Mouse (Mus musculus) erythroblast, adult 5-6 weeks (primary cell): ENCODE data around the gene Sptssa. TPM values are rescaled to one million over a fixed set of nuclear protein-coding genes. Genes with fewer than 3 reads are reported as not detected.
"Not testable (repeated sequence)": the region's sequence is repeated elsewhere in the genome, so short reads cannot be mapped to it uniquely, and the experiment has no call there.

Experiments used
- ATAC-seq: replicated peaks from 2 replicates; pipeline ENCODE4 v1.8.0; 2016; ENCODE audit warnings: moderate number of reproducible peaks, mild to moderate bottlenecking, moderate TSS enrichment, inconsistent platforms; ENCODE audit not compliant: poor library complexity, low FRiP score, severe bottlenecking
- total RNA-seq, 2 experiments: library from RNA; stranded (forward) in 1 of 2; stranded (reverse) in 1 of 2; fragments of 150-400 nt in 1 of 2; fragments of 200-764, 138-1000 nt in 1 of 2; gene quantifications; 2 replicates each; pipeline versions ENCODE4 v1.2.3 to v1.2.4; 2015 to 2017; ENCODE audit warnings: low replicate concordance in 2 of 2

The Sptssa gene
- total RNA-seq (2015; ENCODE audit: low replicate concordance), result 42.0 and 44.8 TPM in 2 replicates
- total RNA-seq (2017; ENCODE audit: low replicate concordance), result 23.0 and 27.3 TPM in 2 replicates

DNA sequence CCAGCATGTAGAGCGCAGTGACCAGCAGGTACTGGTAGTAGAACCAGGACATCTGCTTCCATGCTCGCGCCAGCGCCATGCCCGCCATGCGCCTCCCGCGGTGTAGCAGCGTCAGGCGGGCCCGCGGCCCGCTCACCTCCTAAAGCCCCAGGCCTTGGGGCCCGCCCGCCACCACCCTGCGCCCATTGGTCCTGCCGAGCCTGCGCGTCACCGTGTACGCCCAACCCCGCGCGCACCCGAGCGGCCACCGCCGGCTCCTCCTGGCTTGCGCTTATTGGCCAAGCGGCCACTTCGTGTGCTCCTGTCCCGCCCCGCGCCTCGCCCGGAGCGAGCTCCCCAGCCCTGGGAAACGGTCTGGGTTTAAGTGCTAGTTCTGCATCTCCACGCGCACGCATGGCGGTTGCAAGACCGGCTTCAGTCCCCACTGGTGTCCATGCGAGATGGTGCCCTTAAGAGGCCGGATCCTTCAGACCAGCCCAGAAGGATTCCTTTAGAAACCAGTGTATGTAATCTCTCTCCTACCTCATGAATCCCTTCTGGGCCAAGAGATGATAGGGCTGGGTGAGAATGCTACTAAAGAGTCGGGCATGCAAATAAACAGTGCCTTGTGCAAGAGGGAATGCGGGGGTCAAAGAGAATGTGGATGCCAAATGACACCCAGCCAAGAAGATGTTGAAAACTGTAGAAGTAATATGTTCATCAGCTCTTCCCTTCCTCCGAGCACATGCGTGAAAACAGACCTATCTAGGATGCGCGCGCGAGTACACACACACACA, at the start of gene Sptssa:
Sptssa (minus strand) TSS at position 178 of the 776 bp plus-strand sequence.
- ATAC-seq, result peak; percentile 98

GRCm38 (mm10) chr12:54699394-54699793, 43.0 kb upstream of the Sptssa start:
- ATAC-seq, result no peak

DNA sequence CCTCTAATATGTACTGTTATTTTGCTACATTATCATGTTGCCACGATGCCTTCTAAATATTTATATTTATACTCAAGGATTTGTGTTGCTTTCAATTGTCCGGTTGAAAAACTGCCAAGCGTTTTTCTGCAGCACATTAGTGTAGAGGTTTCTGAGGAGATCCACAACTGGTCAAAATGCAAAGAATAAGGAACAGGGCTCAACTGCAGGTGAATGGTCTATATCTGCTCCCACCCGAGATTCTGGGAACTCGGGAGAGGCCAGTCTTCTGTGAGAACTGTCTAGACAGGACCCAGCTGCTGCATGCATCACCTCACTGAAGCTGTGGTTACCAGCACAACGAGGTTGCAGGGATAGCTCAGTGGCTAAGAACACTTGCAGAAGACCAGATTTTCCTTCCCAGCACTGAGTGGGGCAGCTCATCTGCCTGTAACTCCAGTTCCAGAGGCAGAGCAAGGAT, 41.4 kb upstream of the Sptssa start:
- ATAC-seq, result no peak

DNA sequence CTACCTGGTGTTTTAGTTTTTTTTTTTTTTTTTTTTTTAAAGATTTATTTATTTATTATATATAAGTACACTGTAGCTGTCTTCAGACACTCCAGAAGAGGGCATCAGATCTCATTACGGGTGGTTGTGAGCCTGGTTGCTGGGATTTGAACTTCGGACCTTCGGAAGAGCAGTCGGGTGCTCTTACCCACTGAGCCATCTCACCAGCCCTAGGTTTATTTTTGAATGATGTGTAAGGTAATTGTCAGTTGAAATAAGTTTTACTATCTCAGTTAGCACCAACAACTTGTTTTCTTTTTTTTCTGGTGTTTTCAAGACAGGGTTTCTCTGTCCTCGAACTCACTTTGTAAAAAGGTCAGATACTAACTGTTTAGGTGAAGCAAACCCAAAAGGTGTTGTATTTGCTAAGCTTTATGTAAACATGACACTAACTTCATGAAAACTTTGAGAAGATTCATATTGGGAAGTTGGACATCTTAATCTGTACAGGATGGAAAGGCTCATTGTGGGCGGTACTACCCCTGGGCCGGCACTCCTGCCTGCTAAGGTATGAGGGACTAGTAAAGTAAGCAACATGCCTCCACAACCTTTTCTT, 40.7 kb upstream of the Sptssa start:
- ATAC-seq, result no peak

DNA sequence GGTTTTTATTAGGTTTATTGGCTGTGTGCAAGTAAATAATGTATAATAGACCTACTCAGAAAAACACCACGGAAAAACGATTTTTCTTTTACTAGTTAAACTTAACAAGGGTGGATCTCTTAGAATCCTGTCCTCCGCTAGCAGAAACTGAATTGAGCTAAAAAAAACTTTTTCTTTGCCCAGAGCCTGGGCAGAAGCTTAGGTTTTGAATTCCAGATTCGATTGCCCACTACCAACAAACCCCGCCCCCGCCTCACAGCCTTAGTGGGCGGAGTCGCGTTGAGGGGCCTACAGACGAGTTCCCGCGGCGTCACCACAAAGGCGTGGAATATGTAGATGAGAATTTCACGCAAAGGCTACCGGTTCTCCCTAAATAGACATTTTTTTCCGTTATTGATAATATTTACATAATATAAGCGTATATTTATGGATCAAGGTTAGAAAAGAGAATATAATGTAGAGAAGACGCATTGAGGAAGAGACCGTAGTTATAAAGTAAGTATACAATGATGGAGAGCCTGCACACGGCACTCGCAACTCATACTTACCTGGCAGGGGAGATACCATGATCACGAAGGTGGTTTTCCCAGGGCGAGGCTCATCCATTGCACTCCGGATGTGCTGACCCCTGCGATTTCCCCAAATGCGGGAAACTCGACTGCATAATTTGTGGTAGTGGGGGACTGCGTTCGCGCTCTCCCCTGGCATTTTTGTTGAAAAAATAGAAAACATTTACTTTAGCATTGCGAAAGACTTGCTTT, 40.0 kb upstream of the Sptssa start:
- ATAC-seq, result peak; percentile 82

- ATAC-seq, result peak; percentile 97
These were observed 39.3 kb upstream of the Sptssa start, which contains the start of gene Eapp for GRCm38 (mm10) chr12:54695511-54696241. Gene Eapp (minus strand): TSS chr12:54695897.

GRCm38 (mm10) chr12:54694847-54695510, 38.6 kb upstream of the Sptssa start:
- ATAC-seq, result no peak

DNA sequence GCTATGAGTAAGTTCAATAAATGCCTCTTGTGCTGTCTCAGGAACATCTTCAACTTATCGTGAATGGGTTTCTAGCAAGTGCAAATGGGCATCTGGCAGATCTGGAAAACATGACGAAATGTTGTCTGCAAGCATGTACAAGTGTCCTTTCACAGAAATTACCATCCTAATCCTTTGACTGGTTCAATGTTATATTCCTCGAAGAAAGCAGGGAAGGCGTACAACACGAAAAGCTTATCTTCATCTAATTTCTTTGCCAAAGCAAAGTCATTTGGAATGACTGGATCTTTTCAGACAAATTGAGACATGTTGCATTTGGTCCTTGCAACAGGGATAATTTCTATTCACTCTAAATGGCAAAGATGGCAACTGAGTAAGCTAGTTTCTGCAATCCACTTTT, 32.7 kb upstream of the Sptssa start:
- ATAC-seq, result no peak

DNA sequence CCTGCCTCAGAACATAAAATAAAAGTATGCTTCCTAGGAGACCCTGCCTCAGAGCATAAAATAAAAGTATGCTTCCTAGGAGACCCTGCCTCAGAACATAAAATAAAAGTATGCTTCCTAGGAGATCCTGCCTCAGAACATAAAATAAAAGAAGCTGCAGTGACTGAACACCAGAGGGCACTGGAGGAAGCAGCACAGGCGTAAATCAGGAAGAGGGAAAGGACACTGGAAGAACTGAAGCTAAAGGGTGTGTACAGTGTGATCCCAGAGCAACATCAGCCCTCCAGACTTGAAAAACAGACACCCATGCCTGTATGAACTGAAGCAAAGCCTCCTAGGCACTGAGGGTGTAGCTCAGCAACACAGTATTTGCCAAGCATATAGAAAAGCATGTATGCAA, 26.8 kb upstream of the Sptssa start:
- peak; percentile 52 for ATAC-seq

GRCm38 (mm10) chr12:54676709-54677108, 20.3 kb upstream of the Sptssa start:
- ATAC-seq, result no peak; the same call in 1 of the 2 replicates

DNA sequence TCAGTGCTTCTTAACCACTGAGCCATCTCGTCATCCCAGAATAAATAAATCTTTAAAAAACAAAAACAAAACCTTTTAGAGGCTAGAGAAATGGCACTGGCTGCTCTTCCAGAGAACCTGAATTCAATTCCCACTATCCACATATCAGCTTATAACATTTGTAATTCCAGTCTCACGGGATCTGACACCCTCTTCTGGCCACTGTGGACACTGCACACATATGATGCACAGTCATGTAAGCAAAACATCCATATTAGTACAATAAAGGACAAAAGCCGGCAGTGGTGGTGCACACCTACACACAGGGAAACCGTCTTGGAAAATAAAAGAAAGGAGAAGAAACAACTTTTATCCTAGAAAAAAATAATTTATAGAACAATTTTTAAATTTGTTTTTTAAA, 19.0 kb upstream of the Sptssa start:
- no peak for ATAC-seq

- no peak for ATAC-seq
These were observed 14.9 kb upstream of the Sptssa start for GRCm38 (mm10) chr12:54671262-54671661.

DNA sequence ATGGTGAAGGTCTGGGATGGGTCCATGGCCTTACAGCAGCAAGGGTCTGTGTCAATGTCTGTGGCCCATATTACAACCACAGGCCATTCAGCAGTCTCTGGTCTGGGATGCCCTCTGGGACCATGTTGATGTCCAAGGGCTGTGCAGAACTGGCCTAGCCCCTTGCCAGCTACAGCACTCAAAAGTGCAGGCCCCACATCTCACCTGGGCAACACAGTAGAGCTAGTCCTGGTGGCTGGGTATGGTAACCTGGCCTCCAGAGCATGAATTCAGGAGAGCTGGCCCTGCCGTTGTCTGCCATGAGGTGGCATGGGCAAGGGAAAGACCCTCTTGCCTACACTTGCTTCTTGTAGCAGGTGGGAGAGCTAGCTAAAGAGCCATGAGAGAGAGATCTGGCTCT, 11.8 kb upstream of the Sptssa start:
- ATAC-seq, result no peak

- no peak for ATAC-seq
These were observed 9.2 kb upstream of the Sptssa start for GRCm38 (mm10) chr12:54665526-54665925.

DNA sequence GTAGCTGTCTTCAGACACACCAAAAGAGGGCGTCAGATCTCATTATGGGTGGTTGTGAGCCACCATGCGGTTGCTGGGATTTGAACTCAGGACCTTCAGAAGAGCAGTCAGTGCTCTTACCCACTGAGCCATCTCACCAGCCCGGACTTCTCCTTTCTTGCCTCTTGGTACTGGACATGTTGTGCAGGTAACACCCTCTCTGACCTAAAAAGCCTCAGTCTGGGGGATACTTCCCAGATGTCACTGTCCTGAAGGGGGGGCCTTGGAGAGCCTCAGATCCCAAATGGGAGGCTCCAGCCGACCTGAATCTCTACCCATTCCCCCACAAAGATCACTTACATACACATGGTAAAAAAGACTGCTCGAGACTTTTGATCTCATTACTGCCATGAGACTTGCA, 5.1 kb upstream of the Sptssa start:
- ATAC-seq, result not testable (repeated sequence)

- ATAC-seq, result no peak
These were observed 3.5 kb upstream of the Sptssa start for GRCm38 (mm10) chr12:54659901-54660300.

DNA sequence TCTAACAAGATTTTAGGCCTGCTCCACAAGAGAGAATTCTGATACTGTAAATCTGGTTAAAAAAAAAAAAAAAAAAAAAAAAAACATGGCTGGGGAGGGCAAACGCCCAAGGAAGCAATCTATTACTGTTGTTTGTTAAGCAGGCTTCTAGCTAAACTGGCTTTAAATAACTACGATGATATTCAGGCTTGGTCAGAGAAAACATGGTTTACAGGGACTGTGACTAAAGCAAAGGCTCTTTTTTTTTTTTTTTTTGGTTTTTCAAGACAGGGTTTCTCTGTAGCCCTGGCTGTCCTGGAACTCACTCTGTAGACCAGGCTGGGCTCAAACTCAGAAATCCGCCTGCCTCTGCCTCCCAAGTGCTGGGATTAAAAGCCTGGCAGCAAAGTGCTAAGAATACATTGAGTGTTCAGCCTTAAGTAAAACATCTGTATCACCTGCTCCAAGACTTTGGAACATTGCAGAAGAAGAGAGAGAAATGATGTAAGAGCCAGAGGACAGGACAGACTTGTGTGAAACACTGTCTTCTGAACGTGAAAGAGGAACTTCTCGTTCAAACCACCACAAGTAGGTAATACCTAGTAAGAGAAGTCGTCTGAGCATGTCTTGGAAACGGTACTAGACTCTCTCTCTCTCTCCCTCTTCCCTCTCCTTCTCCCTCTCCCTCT, 2.2 kb upstream of the Sptssa start:
- no peak for ATAC-seq

DNA sequence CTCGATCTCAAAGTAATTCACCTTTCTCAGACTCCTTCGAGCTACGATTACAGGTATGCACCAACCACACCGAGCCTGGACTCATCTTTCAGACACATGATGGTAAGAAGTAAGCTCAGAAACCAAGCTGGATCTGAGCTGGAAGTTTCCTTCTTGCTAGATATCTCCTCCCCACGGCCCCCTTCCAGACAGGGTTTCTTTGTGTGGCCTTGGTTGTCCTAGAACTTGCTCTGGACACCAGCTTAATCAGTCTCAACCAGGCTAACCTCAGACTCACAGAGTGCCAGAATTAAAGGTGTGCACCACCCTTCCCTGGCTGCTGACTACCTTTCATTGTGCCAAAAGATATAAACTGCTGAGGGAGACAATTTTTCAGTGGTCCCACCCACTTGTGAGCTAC, 1.6 kb upstream of the Sptssa start:
- no peak for ATAC-seq

DNA sequence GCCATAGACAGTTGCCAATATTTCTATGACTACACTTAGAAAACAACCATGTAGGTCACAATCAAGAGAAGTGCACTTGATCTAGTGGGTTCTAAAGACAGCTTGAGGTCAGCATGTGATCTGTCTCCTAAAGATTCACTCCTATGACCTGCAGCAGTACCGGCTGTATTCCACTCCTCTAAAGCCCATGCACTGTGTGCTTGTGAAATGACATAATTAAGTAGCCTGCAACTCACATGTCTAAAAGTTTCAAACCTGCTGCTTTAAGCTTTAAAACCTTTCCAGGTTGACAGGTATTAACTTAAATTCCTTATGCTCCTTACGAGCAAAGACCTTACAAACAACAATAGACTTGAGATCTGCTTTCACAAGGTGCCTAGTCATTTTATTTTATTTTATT, 853 bp upstream of the Sptssa start:
- ATAC-seq, result no peak
